Mouse (Mus musculus) liver, postnatal 0 days (tissue): ENCODE measurements at regions not wholly inside any gene's neighbourhood (a gene's known extent, or its start where the extent isn't known, plus 50 kb on each side); places are given as distances from the start of the nearest gene placed in this dataset.

Experiments
- ATAC-seq: fragments of 200-750 bp; cut with Nextera tagmentation; 2 replicates; pipeline ENCODE4 v1.8.0; 2017; ENCODE audit warnings: mild to moderate bottlenecking, moderate library complexity
- DNase-seq: peaks from one replicate; pipeline ENCODE4 v3.0.0-alpha.2; 2016
- H3K27ac ChIP-seq: fragments of 300-500 bp; sonication (generic); 2 replicates; pipeline ENCODE4 v1.5.1; 2014; ENCODE audit warnings: antibody characterized with exemption, moderate library complexity, mild to moderate bottlenecking, low read depth
- H3K27me3 ChIP-seq: fragments of 300-500 bp; sonication (generic); 2 replicates; pipeline ENCODE4 v1.6.1; 2014; ENCODE audit warnings: low read length, control low read depth, mixed read lengths; ENCODE audit not compliant: insufficient read depth
- H3K36me3 ChIP-seq: fragments of 300-500 bp; sonication (generic); replicated peaks from 2 replicates; pipeline ENCODE4 v1.6.1; 2014; ENCODE audit warnings: mild to moderate bottlenecking, control low read depth, low read length, moderate library complexity, mixed read lengths; ENCODE audit not compliant: insufficient read depth
- H3K4me1 ChIP-seq: fragments of 300-500 bp; sonication (generic); 2 replicates; pipeline ENCODE4 v1.6.1; 2014; ENCODE audit warnings: antibody characterized with exemption, mild to moderate bottlenecking, control low read depth; ENCODE audit not compliant: insufficient read depth
- H3K4me2 ChIP-seq: fragments of 300-500 bp; sonication (generic); 2 replicates; pipeline ENCODE4 v1.6.1; 2014; ENCODE audit warnings: low read depth, mild to moderate bottlenecking, low read length, moderate library complexity, mixed read lengths
- H3K4me3 ChIP-seq: fragments of 300-500 bp; sonication (generic); 2 replicates; pipeline ENCODE4 v1.5.1; 2014; ENCODE audit warnings: low read depth, low read length
- H3K9ac ChIP-seq: fragments of 300-500 bp; sonication (generic); replicated peaks from 2 replicates; pipeline ENCODE4 v1.6.1; 2014; ENCODE audit warnings: mild to moderate bottlenecking, moderate library complexity
- H3K9me3 ChIP-seq: fragments of 300-500 bp; sonication (generic); 2 replicates; pipeline ENCODE4 v1.6.1; 2016; ENCODE audit warnings: mild to moderate bottlenecking, control low read depth, low read length, mixed read lengths
- CTCF ChIP-seq: sonication (generic); IDR thresholded peaks from 2 replicates; pipeline ENCODE4 v1.5.1; 2016; ENCODE audit warnings: antibody characterized with exemption, low read depth
- EP300 ChIP-seq: IDR thresholded peaks from 2 replicates; pipeline ENCODE4 v1.6.1; 2016; ENCODE audit warnings: antibody characterized with exemption, low read depth, mild to moderate bottlenecking
- WGBS: fragments of 180-500 bp; shearing (Covaris S2); extraction: QIAGEN DNeasy Blood & Tissue Kit; methylation state at CpG from one replicate; pipeline ENCODE4 v1.1.7; 2014; ENCODE audit not compliant: insufficient replicate concordance; 5-methylcytosine and 5-hydroxymethylcytosine counted together

- DNase-seq (no peak), ATAC-seq (no peak)
- Histone ChIP-seq H3K36me3 (no peaks in the 10 kb centered on the region), H3K27me3 (no peaks in the 10 kb centered on the region), H3K9me3 (no peaks in the 10 kb centered on the region), H3K4me1 (no peaks in the 10 kb centered on the region), H3K9ac (no peak overlapping the region), H3K27ac (no peak overlapping the region), H3K4me3 (no peak overlapping the region), H3K4me2 (no peak overlapping the region)
- 76% methylated on average over 7 of the region's 7 CpGs for whole genome bisulfite sequencing
- TF ChIP-seq EP300, result no peak
- no peak for TF ChIP-seq CTCF
Measured at GRCm38 (mm10) chr12:26886635-26887014, 417.6 kb downstream of the Cmpk2 start.

GRCm38 (mm10) chr12:26885831-26886634 is 417.0 kb downstream of the Cmpk2 start:
- no peak overlapping the region for H3K4me3 ChIP-seq
- H3K27ac ChIP-seq, result no peak overlapping the region
- 61% methylated on average over 12 of the region's 12 CpGs for WGBS
- TF ChIP-seq EP300 (no peak), CTCF (no peak)
- ATAC-seq (no peak), DNase-seq (no peak)
- no peak overlapping the region for H3K9ac ChIP-seq
- H3K4me1 ChIP-seq, result no peaks in the 10 kb centered on the region
- H3K9me3 ChIP-seq, result no peaks in the 10 kb centered on the region
- no peaks in the 10 kb centered on the region for H3K36me3 ChIP-seq
- no peaks in the 10 kb centered on the region for H3K27me3 ChIP-seq
- H3K4me2 ChIP-seq, result no peak overlapping the region

- TF ChIP-seq CTCF, result no peak
- no peak for TF ChIP-seq EP300
- no peaks in the 10 kb centered on the region for H3K27me3 ChIP-seq
- ATAC-seq (no peak), DNase-seq (no peak)
- no peak overlapping the region for H3K4me3 ChIP-seq
- H3K27ac ChIP-seq, result no peak overlapping the region
- H3K36me3 ChIP-seq, result no peaks in the 10 kb centered on the region
- no peaks in the 10 kb centered on the region for H3K9me3 ChIP-seq
- H3K9ac ChIP-seq, result no peak overlapping the region
- WGBS, result 74% methylated on average over 3 of the region's 3 CpGs
- H3K4me2 ChIP-seq, result no peak overlapping the region
- H3K4me1 ChIP-seq, result no peaks in the 10 kb centered on the region
Measured at GRCm38 (mm10) chr12:26885083-26885482, 416.1 kb downstream of the Cmpk2 start.

- DNase-seq, result no peak
- TF ChIP-seq CTCF (no peak), EP300 (no peak)
- no peak overlapping the region for H3K9ac ChIP-seq
- no peak for ATAC-seq
- H3K27ac ChIP-seq, result no peak overlapping the region
- 54% methylated on average over 5 of the region's 5 CpGs for WGBS
- H3K4me1 ChIP-seq, result no peaks in the 10 kb centered on the region
- H3K27me3 ChIP-seq, result no peaks in the 10 kb centered on the region
- no peak overlapping the region for H3K4me3 ChIP-seq
- no peak overlapping the region for H3K4me2 ChIP-seq
- no peaks in the 10 kb centered on the region for H3K9me3 ChIP-seq
- H3K36me3 ChIP-seq, result no peaks in the 10 kb centered on the region
Measured at GRCm38 (mm10) chr12:26884156-26884555, 415.2 kb downstream of the Cmpk2 start.

GRCm38 (mm10) chr12:26877691-26878121 is 408.7 kb downstream of the Cmpk2 start:
- H3K4me3 ChIP-seq, result no peak overlapping the region
- no peaks in the 10 kb centered on the region for H3K36me3 ChIP-seq
- no peak for TF ChIP-seq EP300
- no peak for TF ChIP-seq CTCF
- 60% methylated on average over 2 of the region's 2 CpGs for WGBS
- ATAC-seq (no peak), DNase-seq (no peak)
- H3K4me1 ChIP-seq, result no peaks in the 10 kb centered on the region
- H3K27ac ChIP-seq, result no peak overlapping the region
- H3K9ac ChIP-seq, result no peak overlapping the region
- H3K27me3 ChIP-seq, result no peaks in the 10 kb centered on the region
- no peaks in the 10 kb centered on the region for H3K9me3 ChIP-seq
- no peak overlapping the region for H3K4me2 ChIP-seq

- H3K4me1 ChIP-seq, result no peaks in the 10 kb centered on the region
- TF ChIP-seq EP300 (no peak), CTCF (no peak)
- H3K9ac ChIP-seq, result no peak overlapping the region
- H3K36me3 ChIP-seq, result no peaks in the 10 kb centered on the region
- no peak overlapping the region for H3K4me3 ChIP-seq
- H3K9me3 ChIP-seq, result no peaks in the 10 kb centered on the region
- DNase-seq (no peak), ATAC-seq (no peak)
- H3K27ac ChIP-seq, result no peak overlapping the region
- 63% methylated on average over 3 of the region's 3 CpGs for WGBS
- H3K27me3 ChIP-seq, result no peaks in the 10 kb centered on the region
- no peak overlapping the region for H3K4me2 ChIP-seq
Measured at GRCm38 (mm10) chr12:26877284-26877683, 408.3 kb downstream of the Cmpk2 start.
